Mouse (Mus musculus): ENCODE results near the gene Pitpnc1.
A peak's percentile ranks its signal among the peaks of the same experiment; 100 is the strongest.

The Pitpnc1 gene

GRCm38 (mm10) chr11:107331425-107331824 lies 139.1 kb downstream of the Pitpnc1 start:
- ATAC-seq (ENCODE audit: low TSS enrichment): no peak

GRCm38 (mm10) chr11:107327326-107327725 lies 143.2 kb downstream of the Pitpnc1 start:
- ATAC-seq (ENCODE audit: low TSS enrichment): no peak

- ATAC-seq (ENCODE audit: low TSS enrichment): no peak
Observed at GRCm38 (mm10) chr11:107325739-107326725, 144.5 kb downstream of the Pitpnc1 start.

- no peak for ATAC-seq (ENCODE audit: low TSS enrichment)
Observed at GRCm38 (mm10) chr11:107325226-107325625, 145.3 kb downstream of the Pitpnc1 start.

GRCm38 (mm10) chr11:107323173-107323572 lies 147.3 kb downstream of the Pitpnc1 start:
- peak; percentile 34; the same call in 1 of the 2 replicates for ATAC-seq (ENCODE audit: low TSS enrichment)

GRCm38 (mm10) chr11:107322226-107322625 lies 148.3 kb downstream of the Pitpnc1 start:
- ATAC-seq (ENCODE audit: low TSS enrichment): no peak

GRCm38 (mm10) chr11:107321819-107322218 lies 148.7 kb downstream of the Pitpnc1 start:
- ATAC-seq (ENCODE audit: low TSS enrichment): no peak

GRCm38 (mm10) chr11:107319861-107320260 lies 150.6 kb downstream of the Pitpnc1 start:
- no peak for ATAC-seq (ENCODE audit: low TSS enrichment)

GRCm38 (mm10) chr11:107317653-107318281 lies 152.7 kb downstream of the Pitpnc1 start:
- ATAC-seq (ENCODE audit: low TSS enrichment): no peak

GRCm38 (mm10) chr11:107315475-107315874 lies 155.0 kb downstream of the Pitpnc1 start:
- ATAC-seq (ENCODE audit: low TSS enrichment): no peak

- ATAC-seq (ENCODE audit: low TSS enrichment): peak; percentile 85
Observed at GRCm38 (mm10) chr11:107310338-107311121, 160.0 kb downstream of the Pitpnc1 start.

- no peak for ATAC-seq (ENCODE audit: low TSS enrichment)
Observed at GRCm38 (mm10) chr11:107306170-107306569, 164.3 kb downstream of the Pitpnc1 start.

GRCm38 (mm10) chr11:107302141-107302540 lies 168.4 kb downstream of the Pitpnc1 start:
- peak; percentile 65 for ATAC-seq (ENCODE audit: low TSS enrichment)

GRCm38 (mm10) chr11:107300235-107300634 lies 170.3 kb downstream of the Pitpnc1 start:
- ATAC-seq (ENCODE audit: low TSS enrichment): no peak

GRCm38 (mm10) chr11:107299511-107300120 lies 170.9 kb downstream of the Pitpnc1 start:
- ATAC-seq (ENCODE audit: low TSS enrichment): no peak

- ATAC-seq (ENCODE audit: low TSS enrichment): no peak
Observed at GRCm38 (mm10) chr11:107296176-107296575, 174.3 kb downstream of the Pitpnc1 start.

GRCm38 (mm10) chr11:107292036-107292435 lies 178.5 kb downstream of the Pitpnc1 start:
- ATAC-seq (ENCODE audit: low TSS enrichment): no peak

GRCm38 (mm10) chr11:107288186-107288563 lies 182.3 kb downstream of the Pitpnc1 start:
- no peak for ATAC-seq (ENCODE audit: low TSS enrichment)

GRCm38 (mm10) chr11:107287215-107288185 lies 183.0 kb downstream of the Pitpnc1 start:
- ATAC-seq (ENCODE audit: low TSS enrichment): no peak

GRCm38 (mm10) chr11:107285731-107286130 lies 184.8 kb downstream of the Pitpnc1 start:
- ATAC-seq (ENCODE audit: low TSS enrichment): no peak

All from frontal cortex, adult (tissue).